Mouse (Mus musculus) left cerebral cortex, adult 9 months (tissue): ENCODE measurements around the gene Plek.

ENCODE experiments used
- DNase-seq, 2 experiments: peaks; one replicate each; pipeline ENCODE4 v3.0.0; 2022; ENCODE audit warnings: low spot score in 2 of 2

Plek gene

GRCm38 (mm10) chr11:16950226-16950975 lies 101.8 kb downstream of the Plek start:
- DNase-seq, result no peak

- DNase-seq, result peak in 1 of 2 experiments; percentile 33
Observed at GRCm38 (mm10) chr11:16948756-16949155, 103.4 kb downstream of the Plek start.

GRCm38 (mm10) chr11:16943016-16943415 lies 109.2 kb downstream of the Plek start:
- DNase-seq, result no peak

GRCm38 (mm10) chr11:16941973-16942452 lies 110.2 kb downstream of the Plek start:
- no peak for DNase-seq

- DNase-seq, result peak in 1 of 2 experiments; percentile 8
Observed at GRCm38 (mm10) chr11:16941103-16941793, 110.9 kb downstream of the Plek start.

- no peak for DNase-seq
Observed at GRCm38 (mm10) chr11:16935577-16936236, 116.5 kb downstream of the Plek start.

- no peak for DNase-seq
Observed at GRCm38 (mm10) chr11:16932159-16932558, 120.0 kb downstream of the Plek start.
